Mouse (Mus musculus): ENCODE measurements around the gene Lcn9. TPM values are rescaled to one million over a fixed set of nuclear protein-coding genes. Genes with fewer than 3 reads are reported as not detected.

Lcn9 gene
- polyA plus RNA-seq, 1 experiment from 2014 or later: not detected

GRCm38 (mm10) chr2:25850330-25850729 lies 27.4 kb downstream of the Lcn9 start:
- WGBS: 16% methylated on average over 4 of the region's 4 CpGs
- Histone ChIP-seq H3K36me3 (ENCODE audit: control insufficient read depth, insufficient read depth, low read length) (no peaks in the 10 kb centered on the region), H3K9me3 (ENCODE audit: control insufficient read depth, low read length) (no peaks in the 10 kb centered on the region), H3K4me2 (replicated peaks; ENCODE audit: low read depth) (no peak overlapping the region), H3K4me3 (ENCODE audit: low read depth, low read length) (no peak overlapping the region), H3K4me1 (replicated peaks; ENCODE audit: control insufficient read depth, insufficient read depth) (no peaks in the 10 kb centered on the region), H3K27me3 (ENCODE audit: control insufficient read depth, insufficient read depth, low read length) (no peaks in the 10 kb centered on the region), H3K9ac (ENCODE audit: low read length) (no peak overlapping the region), H3K27ac (replicated peaks) (no peak overlapping the region)
- DNase-seq (ENCODE audit: low spot score): peak; percentile 35
- no peak for TF ChIP-seq EP300 (optimal IDR thresholded peaks at IDR 0.05)
- TF ChIP-seq CTCF (IDR thresholded peaks at IDR 0.05; ENCODE audit: low read depth): peak; percentile 71
- no peak for ATAC-seq (ENCODE audit: low FRiP score, low TSS enrichment)

GRCm38 (mm10) chr2:25852626-25853025 lies 29.7 kb downstream of the Lcn9 start:
- 34% methylated on average over 3 of the region's 3 CpGs for WGBS
- DNase-seq (ENCODE audit: low spot score): no peak
- Histone ChIP-seq H3K4me1 (replicated peaks; ENCODE audit: control insufficient read depth, insufficient read depth) (no peaks in the 10 kb centered on the region), H3K27me3 (ENCODE audit: control insufficient read depth, insufficient read depth, low read length) (no peaks in the 10 kb centered on the region), H3K4me3 (ENCODE audit: low read depth, low read length) (no peak overlapping the region), H3K9ac (ENCODE audit: low read length) (no peak overlapping the region), H3K36me3 (ENCODE audit: control insufficient read depth, insufficient read depth, low read length) (no peaks in the 10 kb centered on the region), H3K27ac (replicated peaks) (no peak overlapping the region), H3K4me2 (replicated peaks; ENCODE audit: low read depth) (no peak overlapping the region), H3K9me3 (ENCODE audit: control insufficient read depth, low read length) (no peaks in the 10 kb centered on the region)
- TF ChIP-seq EP300 (optimal IDR thresholded peaks at IDR 0.05): no peak
- TF ChIP-seq CTCF (IDR thresholded peaks at IDR 0.05; ENCODE audit: low read depth): no peak
- no peak for ATAC-seq (ENCODE audit: low FRiP score, low TSS enrichment)

- 72% methylated on average over 5 of the region's 5 CpGs for WGBS
- no peaks in the 10 kb centered on the region for H3K27me3 ChIP-seq (ENCODE audit: control insufficient read depth, insufficient read depth, low read length)
- no peak overlapping the region for H3K27ac ChIP-seq (replicated peaks)
These were observed 31.0 kb downstream of the Lcn9 start for GRCm38 (mm10) chr2:25853998-25854397.

DNA sequence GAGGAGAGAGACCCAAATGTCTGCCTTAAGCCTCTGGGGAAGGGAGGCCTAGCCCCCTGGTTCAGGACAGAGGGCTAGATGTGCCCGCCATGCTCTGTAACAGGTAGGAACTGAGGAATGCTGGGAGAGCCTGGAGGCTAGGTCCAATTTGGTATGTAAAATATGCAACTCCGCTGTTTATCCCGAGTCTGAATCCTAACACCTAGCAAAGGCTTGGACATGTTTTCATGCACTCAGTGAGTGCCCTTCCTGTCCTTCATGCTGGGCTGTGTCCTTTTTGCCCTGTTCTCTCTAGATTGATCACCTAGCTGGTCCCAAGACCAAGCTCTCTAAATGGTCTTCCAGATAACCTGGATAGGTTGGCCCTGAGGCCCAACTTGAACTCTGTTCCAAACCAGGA lies 36.9 kb downstream of the Lcn9 start:
- no peaks in the 10 kb centered on the region; the same call in 1 of the 2 replicates for H3K4me1 ChIP-seq (replicated peaks; ENCODE audit: control insufficient read depth, insufficient read depth)
- WGBS: 72% methylated on average over 3 of the region's 3 CpGs
- DNase-seq (ENCODE audit: low spot score) (no peak), ATAC-seq (ENCODE audit: low FRiP score, low TSS enrichment) (no peak)
- H3K4me2 ChIP-seq (replicated peaks; ENCODE audit: low read depth): no peak overlapping the region
- H3K27ac ChIP-seq (replicated peaks): no peak overlapping the region
- no peaks in the 10 kb centered on the region for H3K9me3 ChIP-seq (ENCODE audit: control insufficient read depth, low read length)
- no peak overlapping the region for H3K9ac ChIP-seq (ENCODE audit: low read length)
- no peaks in the 10 kb centered on the region for H3K36me3 ChIP-seq (ENCODE audit: control insufficient read depth, insufficient read depth, low read length)
- no peaks in the 10 kb centered on the region for H3K27me3 ChIP-seq (ENCODE audit: control insufficient read depth, insufficient read depth, low read length)
- TF ChIP-seq EP300 (optimal IDR thresholded peaks at IDR 0.05) (no peak), CTCF (IDR thresholded peaks at IDR 0.05; ENCODE audit: low read depth) (no peak)
- no peak overlapping the region for H3K4me3 ChIP-seq (ENCODE audit: low read depth, low read length)

More at GRCm38 (mm10) chr2:25853998-25854397, 31.0 kb downstream of the Lcn9 start:
- Histone ChIP-seq H3K4me3 (ENCODE audit: low read depth, low read length) (no peak overlapping the region), H3K4me2 (replicated peaks; ENCODE audit: low read depth) (no peak overlapping the region), H3K9me3 (ENCODE audit: control insufficient read depth, low read length) (no peaks in the 10 kb centered on the region), H3K4me1 (replicated peaks; ENCODE audit: control insufficient read depth, insufficient read depth) (no peaks in the 10 kb centered on the region), H3K36me3 (ENCODE audit: control insufficient read depth, insufficient read depth, low read length) (no peaks in the 10 kb centered on the region), H3K9ac (ENCODE audit: low read length) (no peak overlapping the region)
- TF ChIP-seq CTCF (IDR thresholded peaks at IDR 0.05; ENCODE audit: low read depth) (no peak), EP300 (optimal IDR thresholded peaks at IDR 0.05) (no peak)
- no peak for DNase-seq (ENCODE audit: low spot score)
- ATAC-seq (ENCODE audit: low FRiP score, low TSS enrichment): no peak

DNA sequence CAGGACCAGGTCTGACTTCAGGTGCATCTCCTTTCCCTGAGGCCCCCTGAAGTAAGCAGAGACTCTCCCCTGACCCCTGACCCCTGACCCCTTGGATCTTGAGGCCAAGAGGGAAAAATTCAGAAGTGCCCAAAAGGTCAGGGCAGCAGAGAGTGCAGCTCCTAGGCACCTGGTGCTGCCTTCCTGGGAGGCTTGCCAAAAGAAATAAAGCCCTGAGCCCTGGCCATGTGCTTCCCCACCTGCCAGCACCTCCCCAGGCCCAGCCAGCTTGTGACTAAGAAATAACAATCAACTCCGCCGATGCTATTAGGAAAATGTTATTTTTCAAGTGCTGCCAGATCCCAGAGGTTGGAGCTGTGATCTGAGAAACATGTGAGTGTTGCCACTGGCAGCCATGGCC lies 39.1 kb downstream of the Lcn9 start:
- Histone ChIP-seq H3K4me3 (ENCODE audit: low read depth, low read length) (no peak overlapping the region), H3K4me1 (replicated peaks; ENCODE audit: control insufficient read depth, insufficient read depth) (no peaks in the 10 kb centered on the region; the same call in 1 of the 2 replicates), H3K4me2 (replicated peaks; ENCODE audit: low read depth) (no peak overlapping the region), H3K27ac (replicated peaks) (no peak overlapping the region), H3K9ac (ENCODE audit: low read length) (no peak overlapping the region), H3K36me3 (ENCODE audit: control insufficient read depth, insufficient read depth, low read length) (no peaks in the 10 kb centered on the region), H3K27me3 (ENCODE audit: control insufficient read depth, insufficient read depth, low read length) (no peaks in the 10 kb centered on the region), H3K9me3 (ENCODE audit: control insufficient read depth, low read length) (no peaks in the 10 kb centered on the region)
- WGBS: 31% methylated on average over 2 of the region's 2 CpGs
- no peak for ATAC-seq (ENCODE audit: low FRiP score, low TSS enrichment)
- DNase-seq (ENCODE audit: low spot score): no peak
- TF ChIP-seq CTCF (IDR thresholded peaks at IDR 0.05; ENCODE audit: low read depth) (no peak), EP300 (optimal IDR thresholded peaks at IDR 0.05) (no peak)

DNA sequence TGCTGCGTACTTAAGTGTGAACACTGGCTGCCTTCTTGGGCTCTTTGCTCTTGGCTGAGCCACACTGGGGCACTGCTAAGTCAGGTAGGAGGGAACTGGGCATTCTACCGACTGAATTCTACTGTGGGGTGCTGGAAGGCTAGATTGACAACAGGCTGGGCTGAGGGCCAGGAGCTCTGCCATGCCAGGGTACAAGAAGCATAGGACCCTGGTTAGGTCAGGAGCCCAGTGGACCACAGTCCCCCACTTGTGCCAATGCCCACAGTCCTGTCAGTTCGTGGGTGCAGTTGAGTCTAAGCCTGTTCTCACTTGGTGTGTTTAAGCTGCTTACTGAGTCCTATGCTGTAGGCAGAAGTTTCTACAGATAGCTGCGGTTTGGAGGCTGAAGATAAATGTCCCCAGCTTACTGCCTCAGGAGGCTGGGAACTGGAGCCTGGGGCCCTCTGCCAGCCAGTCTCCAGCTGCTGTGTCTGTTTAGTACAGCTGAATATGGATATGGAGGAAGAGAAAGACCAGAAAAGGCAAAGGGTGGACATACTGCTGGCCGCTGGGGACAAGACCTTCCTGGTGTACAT lies 39.8 kb downstream of the Lcn9 start:
- Histone ChIP-seq H3K4me3 (ENCODE audit: low read depth, low read length) (no peak overlapping the region), H3K9ac (ENCODE audit: low read length) (no peak overlapping the region), H3K27me3 (ENCODE audit: control insufficient read depth, insufficient read depth, low read length) (no peaks in the 10 kb centered on the region), H3K27ac (replicated peaks) (no peak overlapping the region), H3K4me1 (replicated peaks; ENCODE audit: control insufficient read depth, insufficient read depth) (no peaks in the 10 kb centered on the region; the same call in 1 of the 2 replicates), H3K4me2 (replicated peaks; ENCODE audit: low read depth) (peak overlapping the region; percentile 74; the same call in 1 of the 2 replicates), H3K9me3 (ENCODE audit: control insufficient read depth, low read length) (no peaks in the 10 kb centered on the region), H3K36me3 (ENCODE audit: control insufficient read depth, insufficient read depth, low read length) (no peaks in the 10 kb centered on the region)
- DNase-seq (ENCODE audit: low spot score) (no peak), ATAC-seq (ENCODE audit: low FRiP score, low TSS enrichment) (peak; percentile 20; the same call in 1 of the 2 replicates)
- 49% methylated on average over 5 of the region's 5 CpGs for WGBS
- TF ChIP-seq EP300 (optimal IDR thresholded peaks at IDR 0.05): no peak
- TF ChIP-seq CTCF (IDR thresholded peaks at IDR 0.05; ENCODE audit: low read depth): no peak

Measured in stomach, postnatal 0 days (tissue).